Mouse (Mus musculus) liver, embryonic 14.5 days (tissue): ENCODE measurements at regions not wholly inside any gene's neighbourhood (a gene's known extent, or its start where the extent isn't known, plus 50 kb on each side); places are given as distances from the start of the nearest gene placed in this dataset.

Source experiments
- ATAC-seq: fragments of 200-750 bp; cut with Nextera tagmentation; 2 replicates; pipeline ENCODE4 v1.8.0; 2017; ENCODE audit warnings: moderate number of reproducible peaks, mild to moderate bottlenecking, moderate library complexity; ENCODE audit not compliant: insufficient read depth
- DNase-seq, 3 experiments: peaks; one replicate each; pipeline ENCODE4 v3.0.0-alpha.2; 2012 to 2013; ENCODE audit warnings: low read depth in 3 of 3, low spot score in 3 of 3
- H3K27ac ChIP-seq: fragments of 300-500 bp; sonication (generic); 2 replicates; pipeline ENCODE4 v1.5.1; 2014; ENCODE audit warnings: moderate library complexity, mild to moderate bottlenecking, control low read depth, inconsistent platforms
- H3K27me3 ChIP-seq: fragments of 300-500 bp; sonication (generic); 2 replicates; pipeline ENCODE4 v1.6.1; 2014; ENCODE audit warnings: mild to moderate bottlenecking, low read length, moderate library complexity; ENCODE audit not compliant: control insufficient read depth, insufficient read depth
- H3K36me3 ChIP-seq: fragments of 300-500 bp; sonication (generic); replicated peaks from 2 replicates; pipeline ENCODE4 v1.6.1; 2014; ENCODE audit warnings: low read depth; ENCODE audit not compliant: control insufficient read depth, insufficient read depth
- H3K4me1 ChIP-seq, 2 experiments: fragments of 200-500 bp in 1 of 2; fragments of 300-500 bp in 1 of 2; sonication (generic) in 1 of 2; replicated peaks; 2 replicates each; pipeline ENCODE4 v1.6.1; 2012 to 2014; ENCODE audit warnings: antibody characterized with exemption in 1 of 2, inconsistent platforms in 1 of 2, low read length in 1 of 2; ENCODE audit not compliant: control insufficient read depth in 2 of 2, insufficient read depth in 2 of 2
- H3K4me2 ChIP-seq: fragments of 300-500 bp; sonication (generic); 2 replicates; pipeline ENCODE4 v1.6.1; 2014; ENCODE audit warnings: low read depth, mild to moderate bottlenecking, control low read depth, moderate library complexity
- H3K4me3 ChIP-seq, 2 experiments: fragments of 200-500 bp in 1 of 2; fragments of 300-500 bp in 1 of 2; sonication (generic) in 1 of 2; 2 replicates each; pipeline ENCODE4 v1.5.1; 2012 to 2014; ENCODE audit warnings: low read depth in 2 of 2, low read length in 2 of 2, mild to moderate bottlenecking in 2 of 2, control low read depth in 1 of 2, inconsistent platforms in 1 of 2, moderate library complexity in 1 of 2; ENCODE audit not compliant: insufficient read depth in 1 of 2
- H3K9ac ChIP-seq: fragments of 300-500 bp; sonication (generic); replicated peaks from 2 replicates; pipeline ENCODE4 v1.6.1; 2014; ENCODE audit warnings: mild to moderate bottlenecking, control low read depth, moderate library complexity
- H3K9me3 ChIP-seq: fragments of 300-500 bp; sonication (generic); 2 replicates; pipeline ENCODE4 v1.6.1; 2016; ENCODE audit warnings: low read length, mixed read lengths; ENCODE audit not compliant: control insufficient read depth
- CTCF ChIP-seq: IDR thresholded peaks from 2 replicates; pipeline ENCODE4 v1.5.1; 2016; ENCODE audit warnings: antibody characterized with exemption, low read depth, control low read depth
- EP300 ChIP-seq: IDR thresholded peaks from 2 replicates; pipeline ENCODE4 v1.6.1; 2016; ENCODE audit warnings: antibody characterized with exemption, low read depth
- WGBS: fragments of 180-500 bp; shearing (Covaris S2); extraction: QIAGEN DNeasy Blood & Tissue Kit; methylation state at CpG from one replicate; pipeline ENCODE4 v1.1.7; 2014; ENCODE audit not compliant: insufficient replicate concordance; 5-methylcytosine and 5-hydroxymethylcytosine counted together

DNA sequence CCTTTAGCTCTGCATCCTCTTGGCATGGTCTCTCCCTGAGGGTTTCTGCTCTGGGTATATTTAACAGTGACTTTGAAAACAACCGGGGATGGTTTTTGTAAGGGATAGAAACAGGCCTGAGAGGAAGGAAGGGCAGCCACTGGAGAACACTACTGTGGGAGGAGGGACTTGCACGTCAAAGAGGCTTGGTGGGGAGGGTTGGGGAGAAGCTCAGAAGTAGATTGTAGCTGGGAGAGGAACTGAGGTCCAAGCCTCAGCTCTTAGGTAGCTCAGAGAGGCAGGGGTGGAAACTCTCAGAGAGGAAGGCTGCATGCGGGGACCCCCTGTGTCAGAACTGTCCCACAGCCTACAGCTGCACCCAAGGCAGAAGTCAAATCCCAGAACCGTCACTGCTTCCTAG, 163.3 kb upstream of the Lmo4 start:
- H3K27ac ChIP-seq: no peak overlapping the region
- no peak overlapping the region for H3K4me3 ChIP-seq
- no peaks in the 10 kb centered on the region for H3K36me3 ChIP-seq
- no peak overlapping the region for H3K4me2 ChIP-seq
- 38% methylated on average over 4 of the region's 4 CpGs for WGBS
- no peaks in the 10 kb centered on the region for H3K27me3 ChIP-seq
- no peaks in the 10 kb centered on the region for H3K9me3 ChIP-seq
- DNase-seq: no peak
- H3K4me1 ChIP-seq: no peaks in the 10 kb centered on the region; a peak in 1 of 4 replicates
- no peak overlapping the region for H3K9ac ChIP-seq
- no peak for TF ChIP-seq CTCF
- TF ChIP-seq EP300: no peak
- ATAC-seq: no peak

DNA sequence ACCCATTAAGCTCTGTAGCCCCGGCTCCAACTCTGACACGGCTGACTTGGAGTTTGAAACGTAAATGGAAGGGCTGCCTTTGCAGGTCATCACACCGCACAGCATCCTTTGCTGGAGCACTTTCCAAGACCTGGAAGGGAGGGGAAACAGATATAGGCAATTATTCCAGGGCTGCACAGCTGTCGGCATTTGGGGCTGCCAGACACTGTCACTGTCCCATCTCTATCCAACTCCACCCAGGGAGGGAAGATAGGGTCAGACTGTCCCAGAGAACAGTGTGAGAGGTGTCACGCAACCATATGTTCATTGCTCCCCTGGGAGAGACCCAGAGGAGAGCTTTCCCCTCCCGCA, 162.7 kb upstream of the Lmo4 start:
- no peak for TF ChIP-seq EP300
- TF ChIP-seq CTCF: no peak
- Histone ChIP-seq H3K9me3 (no peaks in the 10 kb centered on the region), H3K4me1 (no peaks in the 10 kb centered on the region; a peak in 1 of 4 replicates), H3K27me3 (no peaks in the 10 kb centered on the region), H3K4me2 (no peak overlapping the region), H3K4me3 (no peak overlapping the region), H3K36me3 (no peaks in the 10 kb centered on the region), H3K9ac (no peak overlapping the region), H3K27ac (no peak overlapping the region)
- ATAC-seq (no peak), DNase-seq (no peak)
- 44% methylated on average over 7 of the region's 7 CpGs for WGBS

DNA sequence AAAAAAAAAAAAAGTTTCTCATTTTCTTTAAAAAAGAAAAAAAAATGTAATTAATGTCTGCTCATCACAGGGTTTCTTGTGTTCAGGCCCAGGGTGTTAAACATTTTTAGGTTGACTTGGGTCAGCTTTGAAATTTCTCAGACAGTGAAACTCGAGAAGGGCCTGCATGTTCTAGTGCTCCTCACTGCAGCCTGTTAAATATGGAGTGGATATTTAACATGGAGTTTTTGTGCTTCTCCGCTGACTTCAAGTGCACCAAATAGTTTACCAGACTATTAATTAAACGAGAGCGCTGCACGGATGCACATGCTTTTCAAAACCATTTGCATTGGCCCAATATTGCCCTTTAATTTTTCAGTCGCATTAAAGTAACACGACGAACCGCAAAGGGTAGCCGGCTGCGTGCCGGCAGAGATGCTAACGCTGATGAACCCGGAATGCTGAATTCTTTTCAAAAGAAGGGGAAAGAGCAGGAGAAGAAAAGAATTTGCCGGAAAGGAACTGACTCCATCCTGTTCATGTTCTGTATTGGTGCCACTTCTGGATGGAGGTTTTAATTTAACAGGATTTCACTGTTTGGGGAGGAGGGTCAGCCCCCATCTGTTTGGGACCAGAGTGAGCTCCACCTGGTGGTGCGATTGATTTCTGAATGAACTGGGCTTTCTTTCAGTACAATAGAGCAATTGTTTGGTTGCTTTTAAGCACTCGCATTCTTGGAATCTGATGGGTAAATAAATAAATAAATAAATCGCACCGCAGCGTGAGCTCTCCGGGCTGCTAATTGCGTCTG, 162.2 kb upstream of the Lmo4 start:
- no peak for DNase-seq
- Histone ChIP-seq H3K4me1 (no peaks in the 10 kb centered on the region; a peak in 1 of 4 replicates), H3K27ac (no peak overlapping the region), H3K36me3 (no peaks in the 10 kb centered on the region), H3K9me3 (no peaks in the 10 kb centered on the region), H3K4me2 (no peak overlapping the region), H3K4me3 (no peak overlapping the region), H3K27me3 (no peaks in the 10 kb centered on the region), H3K9ac (no peak overlapping the region)
- 53% methylated on average over 22 of the region's 22 CpGs for WGBS
- TF ChIP-seq EP300 (no peak), CTCF (no peak)
- ATAC-seq: no peak

DNA sequence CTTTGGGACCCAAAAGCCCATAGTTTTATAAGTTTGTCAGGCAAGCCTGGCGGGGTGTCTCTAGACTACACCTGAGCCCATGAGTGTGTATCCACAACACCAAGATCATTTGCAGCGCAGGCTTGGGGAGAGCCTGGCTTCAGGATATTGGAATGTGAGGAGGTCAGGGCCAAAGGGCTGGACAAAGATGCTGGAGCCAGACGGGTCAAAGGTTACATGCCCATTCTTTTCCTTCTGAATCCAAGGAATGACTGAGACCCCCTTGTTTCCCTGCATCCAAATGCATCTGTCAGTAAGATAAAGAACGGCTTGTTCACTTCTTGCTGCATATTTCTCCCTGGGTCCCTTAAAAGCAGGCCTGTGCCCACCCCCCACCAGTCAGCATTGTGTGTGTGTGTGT, 160.9 kb upstream of the Lmo4 start:
- Histone ChIP-seq H3K9me3 (no peaks in the 10 kb centered on the region), H3K36me3 (no peaks in the 10 kb centered on the region), H3K27ac (no peak overlapping the region), H3K27me3 (no peaks in the 10 kb centered on the region), H3K4me3 (no peak overlapping the region), H3K4me2 (no peak overlapping the region), H3K4me1 (no peaks in the 10 kb centered on the region; a peak in 1 of 4 replicates), H3K9ac (no peak overlapping the region)
- 62% methylated on average over 4 of the region's 4 CpGs for WGBS
- DNase-seq (no peak), ATAC-seq (no peak)
- no peak for TF ChIP-seq CTCF
- TF ChIP-seq EP300: no peak

DNA sequence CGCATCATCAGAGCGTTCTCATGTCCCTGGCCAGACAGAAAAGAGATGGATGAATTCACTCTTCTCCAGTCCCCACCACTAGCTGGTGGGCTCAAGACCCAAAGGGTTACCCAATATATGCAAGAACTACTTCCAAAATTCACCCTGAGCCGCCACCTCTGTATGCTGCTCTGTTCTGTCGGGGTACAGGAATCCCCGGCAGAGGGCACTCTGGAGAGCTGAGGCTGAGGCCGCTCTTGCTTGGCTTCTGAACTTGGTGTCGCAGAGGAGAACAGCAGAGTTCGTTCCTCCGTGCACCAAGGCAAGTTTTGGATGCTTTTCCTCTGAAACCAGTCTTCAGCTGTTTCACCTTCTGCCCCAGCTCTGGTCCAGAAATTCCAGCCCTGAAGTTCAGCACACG, 157.5 kb upstream of the Lmo4 start:
- DNase-seq: no peak

More for the DNA sequence above, 157.5 kb upstream of the Lmo4 start:
- 39% methylated on average over 10 of the region's 10 CpGs for WGBS
- no peak for TF ChIP-seq EP300
- TF ChIP-seq CTCF: peak; percentile 48
- Histone ChIP-seq H3K9ac (no peak overlapping the region), H3K27me3 (no peaks in the 10 kb centered on the region), H3K27ac (no peak overlapping the region), H3K4me3 (no peak overlapping the region), H3K4me1 (no peaks in the 10 kb centered on the region), H3K4me2 (no peak overlapping the region), H3K9me3 (no peaks in the 10 kb centered on the region), H3K36me3 (no peaks in the 10 kb centered on the region)
- ATAC-seq: no peak
